Mouse (Mus musculus) forebrain, embryonic 11.5 days (tissue): ENCODE measurements around the gene Fam53b. TPM values are rescaled to one million over a fixed set of nuclear protein-coding genes. Genes with fewer than 3 reads are reported as not detected.

Experiments used
- ATAC-seq: fragments of 200-750 bp; cut with Nextera tagmentation; replicated peaks from 2 replicates; pipeline ENCODE4 v1.8.0; 2017; ENCODE audit warnings: moderate TSS enrichment; ENCODE audit not compliant: low FRiP score
- DNase-seq: peaks from one replicate; pipeline ENCODE4 v3.0.0-alpha.2; 2017; ENCODE audit warnings: low spot score
- H3K27ac ChIP-seq: fragments of 300-500 bp; sonication (generic); 2 replicates; pipeline ENCODE4 v1.5.1; 2014; ENCODE audit warnings: low read depth, low read length
- H3K27me3 ChIP-seq: fragments of 300-500 bp; sonication (generic); 2 replicates; pipeline ENCODE4 v1.6.1; 2014; ENCODE audit warnings: mild to moderate bottlenecking, low read length, mixed read lengths; ENCODE audit not compliant: control insufficient read depth, insufficient read depth
- H3K36me3 ChIP-seq: fragments of 300-500 bp; sonication (generic); 2 replicates; pipeline ENCODE4 v1.6.1; 2014; ENCODE audit warnings: mild to moderate bottlenecking, low read length, moderate library complexity, mixed read lengths; ENCODE audit not compliant: control insufficient read depth, insufficient read depth
- H3K4me1 ChIP-seq: fragments of 300-500 bp; sonication (generic); replicated peaks from 2 replicates; pipeline ENCODE4 v1.6.1; 2014; ENCODE audit warnings: low read length, mixed read lengths; ENCODE audit not compliant: control insufficient read depth, insufficient read depth
- H3K4me2 ChIP-seq: fragments of 300-500 bp; sonication (generic); 2 replicates; pipeline ENCODE4 v1.6.1; 2014; ENCODE audit warnings: low read depth, mild to moderate bottlenecking, low read length, moderate library complexity, mixed read lengths; ENCODE audit not compliant: severe bottlenecking
- H3K4me3 ChIP-seq: fragments of 300-500 bp; sonication (generic); 2 replicates; pipeline ENCODE4 v1.5.1; 2014; ENCODE audit warnings: low read depth, low read length
- H3K9ac ChIP-seq: fragments of 300-500 bp; sonication (generic); 2 replicates; pipeline ENCODE4 v1.6.1; 2014; ENCODE audit warnings: low read length
- H3K9me3 ChIP-seq: fragments of 300-500 bp; sonication (generic); 2 replicates; pipeline ENCODE4 v1.6.1; 2016; ENCODE audit warnings: low read length, mixed read lengths; ENCODE audit not compliant: control insufficient read depth
- WGBS: fragments of 180-500 bp; shearing (Covaris S2); extraction: QIAGEN DNeasy Blood & Tissue Kit; methylation state at CpG from one replicate; pipeline ENCODE4 v1.1.7; 2014; 5-methylcytosine and 5-hydroxymethylcytosine counted together
- polyA plus RNA-seq: library from polyadenylated mRNA; unstranded; fragments of >200 nt; fragmentation: Nextera tagmentation; extraction: Ambion mirVana; gene quantifications from 2 replicates; pipeline ENCODE4 v1.2.1, GENCODE M21; 2014

The Fam53b gene
- polyA plus RNA-seq, 1 experiment from 2014 or later, result 44.3 TPM

DNA sequence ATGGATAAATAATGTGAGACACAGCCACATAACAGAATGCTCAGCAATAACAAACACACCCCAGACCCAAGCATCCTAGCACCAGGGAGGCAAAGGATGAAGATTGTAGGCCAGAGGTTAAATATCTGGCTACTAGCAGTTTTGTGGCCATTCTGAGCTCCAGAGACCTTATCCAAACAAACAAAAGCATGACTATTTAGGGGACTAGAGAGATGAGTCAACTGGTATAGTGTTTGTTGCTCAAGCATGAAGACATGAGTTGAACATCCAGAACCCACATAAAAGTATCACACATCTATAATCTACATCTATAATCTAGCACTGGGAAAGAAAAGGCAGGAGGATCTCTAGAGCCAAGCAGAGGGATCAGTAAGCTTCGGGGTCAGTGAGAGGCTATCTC, 28.8 kb upstream of the Fam53b start:
- DNase-seq (no peak), ATAC-seq (no peak)
- H3K4me3 ChIP-seq, result no peak overlapping the region
- H3K4me1 ChIP-seq, result no peaks in the 10 kb centered on the region
- WGBS, result 100% methylated on average over 1 of the region's 1 CpGs
- H3K9ac ChIP-seq, result no peak overlapping the region
- H3K27ac ChIP-seq, result no peak overlapping the region
- H3K9me3 ChIP-seq, result no peaks in the 10 kb centered on the region
- no peak overlapping the region for H3K4me2 ChIP-seq
- H3K36me3 ChIP-seq, result no peaks in the 10 kb centered on the region
- no peaks in the 10 kb centered on the region for H3K27me3 ChIP-seq

DNA sequence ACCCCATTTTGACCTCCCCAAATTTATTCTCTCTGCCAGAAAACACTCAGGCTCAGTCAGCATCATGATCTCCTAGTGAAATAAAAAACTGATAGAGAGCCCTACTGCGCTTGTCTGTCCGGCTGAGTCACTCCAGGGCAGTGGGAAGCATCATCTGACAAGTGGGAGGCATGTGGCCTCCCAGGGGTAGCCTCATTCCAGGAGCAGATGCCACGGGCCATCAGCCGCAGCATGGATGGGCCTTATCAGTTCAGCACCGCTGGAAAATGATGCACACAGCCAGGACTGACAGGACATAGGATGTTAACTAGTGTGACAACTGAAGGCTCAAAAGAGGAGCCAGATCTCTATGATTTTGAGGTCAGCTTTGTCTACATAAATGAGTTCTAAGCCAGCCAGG, 27.6 kb upstream of the Fam53b start:
- no peak overlapping the region for H3K9ac ChIP-seq
- no peak overlapping the region for H3K4me2 ChIP-seq
- no peaks in the 10 kb centered on the region for H3K36me3 ChIP-seq
- no peaks in the 10 kb centered on the region for H3K4me1 ChIP-seq
- ATAC-seq (no peak), DNase-seq (no peak)
- no peak overlapping the region for H3K27ac ChIP-seq
- H3K9me3 ChIP-seq, result no peaks in the 10 kb centered on the region
- WGBS, result 83% methylated on average over 5 of the region's 5 CpGs
- H3K27me3 ChIP-seq, result no peaks in the 10 kb centered on the region
- H3K4me3 ChIP-seq, result no peak overlapping the region

DNA sequence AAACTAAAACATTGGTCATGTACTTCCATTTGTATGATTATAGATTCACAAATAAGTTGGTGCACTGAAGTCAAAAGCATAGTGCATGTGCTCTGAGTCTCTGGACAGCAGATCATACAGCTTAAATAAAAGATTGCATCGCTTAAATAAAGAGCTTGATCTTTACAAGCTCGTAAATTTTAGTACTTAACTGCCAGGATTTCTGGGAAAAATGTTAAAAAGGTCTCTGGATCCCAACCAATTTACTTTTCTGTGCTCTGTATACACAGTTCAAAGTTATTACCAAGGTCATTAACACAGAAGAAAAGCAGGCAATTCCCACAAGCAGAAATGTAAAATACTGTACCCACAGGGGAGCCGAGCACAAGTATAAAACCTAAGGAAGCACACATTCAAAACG, 17.3 kb upstream of the Fam53b start:
- Histone ChIP-seq H3K4me3 (no peak overlapping the region), H3K9me3 (no peaks in the 10 kb centered on the region), H3K36me3 (peaks cover 3% of the 10 kb centered on the region; the same call in 1 of the 2 replicates), H3K27me3 (no peaks in the 10 kb centered on the region), H3K4me1 (no peaks in the 10 kb centered on the region), H3K9ac (no peak overlapping the region), H3K4me2 (no peak overlapping the region), H3K27ac (no peak overlapping the region)
- ATAC-seq (no peak), DNase-seq (no peak)
- WGBS, result 70% methylated on average over 4 of the region's 4 CpGs

DNA sequence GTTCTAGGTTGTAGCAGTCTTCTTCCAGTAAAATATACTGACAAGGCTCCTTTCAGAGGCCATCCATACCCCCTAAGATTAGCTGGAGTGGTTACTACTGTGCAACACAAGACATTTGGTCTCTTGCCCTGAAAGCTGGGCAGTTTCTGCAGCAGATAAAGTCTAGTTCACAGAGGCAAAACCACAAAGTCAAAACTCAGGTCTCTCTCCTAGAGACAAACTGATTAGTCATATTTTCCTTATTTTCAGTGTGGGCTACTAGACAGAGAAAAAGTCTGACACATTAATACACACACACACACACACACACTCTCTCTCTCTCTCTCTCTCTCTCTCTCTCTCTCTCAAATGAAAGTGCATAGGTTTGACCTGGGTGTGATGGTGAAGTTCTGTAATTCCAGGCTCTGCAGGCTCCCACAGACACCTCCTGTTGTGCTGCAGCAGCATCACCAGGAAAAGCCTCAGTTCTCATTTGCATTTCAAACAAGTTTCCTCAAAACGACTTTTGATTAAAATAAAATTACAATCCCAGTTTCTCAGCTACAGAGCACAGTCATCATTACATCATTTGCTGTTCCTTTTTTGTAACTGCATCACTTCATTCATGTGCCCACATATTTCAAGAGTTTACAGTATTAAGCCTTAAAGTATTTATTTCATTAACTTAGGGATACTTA, 10.8 kb upstream of the Fam53b start:
- no peak for ATAC-seq
- 0 out of 2 replicates have a peak, but pooled peaks cover 4% of the 10 kb centered on the region for H3K4me1 ChIP-seq
- H3K36me3 ChIP-seq, result no peaks in the 10 kb centered on the region
- peak overlapping the region; percentile 58; the same call in 1 of the 2 replicates for H3K27ac ChIP-seq
- no peaks in the 10 kb centered on the region for H3K27me3 ChIP-seq
- no peaks in the 10 kb centered on the region for H3K9me3 ChIP-seq
- no peak overlapping the region for H3K9ac ChIP-seq
- H3K4me3 ChIP-seq, result no peak overlapping the region
- 22% methylated on average over 1 of the region's 1 CpGs for WGBS
- no peak for DNase-seq
- H3K4me2 ChIP-seq, result no peak overlapping the region

DNA sequence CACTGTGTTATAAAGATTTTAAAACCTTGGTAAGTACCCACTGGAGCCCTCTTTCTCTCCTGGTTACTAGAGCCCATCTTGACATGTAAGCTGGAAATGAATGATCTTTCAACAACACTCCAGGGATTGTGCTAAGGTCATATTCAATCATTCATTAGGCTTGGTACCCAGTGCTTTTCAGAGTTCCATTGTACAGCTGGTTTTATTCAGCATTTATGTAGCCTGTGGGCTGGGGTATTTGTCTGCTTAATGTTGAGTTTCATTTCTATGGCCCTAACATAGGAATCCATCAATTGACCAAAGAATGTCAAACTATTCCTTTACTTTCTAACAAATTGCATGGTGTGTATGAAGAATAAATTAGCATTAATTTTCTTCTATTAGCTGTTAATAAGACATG, 10.1 kb upstream of the Fam53b start:
- Histone ChIP-seq H3K4me1 (0 out of 2 replicates have a peak, but pooled peaks cover 4% of the 10 kb centered on the region), H3K9me3 (no peaks in the 10 kb centered on the region), H3K27ac (no peak overlapping the region; the same call in 1 of the 2 replicates), H3K4me2 (no peak overlapping the region), H3K27me3 (no peaks in the 10 kb centered on the region), H3K36me3 (no peaks in the 10 kb centered on the region), H3K4me3 (no peak overlapping the region), H3K9ac (no peak overlapping the region)
- no peak for DNase-seq
- peak; percentile 36 for ATAC-seq

DNA sequence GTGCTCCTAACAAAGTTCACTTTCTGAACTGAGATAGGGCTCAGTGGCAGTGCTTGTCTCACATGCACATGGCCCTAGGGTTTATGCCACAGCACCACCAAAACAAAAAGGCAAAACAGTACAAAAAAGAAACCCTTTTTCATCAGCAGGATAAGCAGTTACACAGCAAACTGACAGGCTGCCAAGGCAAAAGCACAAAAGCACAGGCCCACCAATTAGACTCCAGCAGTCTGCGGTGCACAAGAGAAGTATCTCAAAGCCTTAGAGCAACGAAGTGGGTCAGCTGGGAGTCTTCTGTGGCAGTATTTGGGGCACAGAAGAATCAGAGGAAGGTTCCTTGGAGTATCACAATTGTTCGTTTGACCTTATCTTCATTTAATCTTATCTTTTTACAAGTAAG, 7.0 kb upstream of the Fam53b start:
- Histone ChIP-seq H3K4me3 (no peak overlapping the region), H3K9ac (no peak overlapping the region), H3K9me3 (no peaks in the 10 kb centered on the region), H3K27me3 (no peaks in the 10 kb centered on the region), H3K4me1 (peaks cover 10% of the 10 kb centered on the region), H3K27ac (no peak overlapping the region), H3K36me3 (no peaks in the 10 kb centered on the region), H3K4me2 (no peak overlapping the region)
- ATAC-seq, result no peak
- 55% methylated on average over 3 of the region's 3 CpGs for WGBS
- no peak for DNase-seq

DNA sequence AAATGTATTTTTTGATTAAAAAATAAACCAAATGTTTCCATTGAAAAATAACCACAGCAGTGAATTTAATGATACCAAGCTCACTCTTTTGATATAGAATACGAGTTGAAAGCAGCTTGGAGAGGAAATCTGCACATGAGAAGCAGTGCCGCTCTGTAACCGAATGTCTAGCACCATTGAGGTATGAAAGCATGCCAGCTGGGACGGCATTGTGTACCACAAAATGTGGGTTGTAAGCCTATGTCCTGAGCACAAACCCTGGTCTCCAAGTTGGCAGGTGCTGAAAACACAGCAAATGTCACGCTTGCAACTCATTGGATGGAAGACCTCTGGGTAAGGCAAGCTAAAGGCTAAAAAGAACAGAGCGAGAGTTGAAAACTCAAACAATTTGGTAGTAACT, 3.4 kb upstream of the Fam53b start:
- ATAC-seq (no peak), DNase-seq (no peak)
- Histone ChIP-seq H3K4me1 (peaks cover 14% of the 10 kb centered on the region), H3K4me2 (no peak overlapping the region), H3K9ac (no peak overlapping the region), H3K27me3 (no peaks in the 10 kb centered on the region), H3K4me3 (no peak overlapping the region), H3K36me3 (no peaks in the 10 kb centered on the region), H3K9me3 (no peaks in the 10 kb centered on the region), H3K27ac (no peak overlapping the region)
- WGBS, result 78% methylated on average over 6 of the region's 6 CpGs

DNA sequence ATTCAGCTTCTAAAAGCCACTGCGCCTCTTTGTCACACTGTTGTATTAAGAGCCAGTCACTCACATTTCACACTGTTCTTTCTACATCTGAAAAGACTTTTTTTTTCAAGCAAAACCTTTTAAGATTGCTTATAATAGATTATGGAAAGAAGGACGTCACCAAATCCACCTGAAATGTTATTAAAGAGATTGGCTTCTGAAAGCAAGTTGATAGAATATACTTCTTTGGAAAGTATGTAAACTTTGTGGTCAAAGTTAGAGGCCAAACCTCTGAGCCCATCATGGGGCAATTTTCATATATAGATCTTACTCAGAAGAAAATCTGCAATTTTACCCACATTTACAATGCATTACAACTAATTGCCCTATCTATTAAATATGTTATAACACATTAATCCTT, 2.8 kb upstream of the Fam53b start:
- WGBS, result 52% methylated on average over 2 of the region's 2 CpGs
- peaks cover 14% of the 10 kb centered on the region for H3K4me1 ChIP-seq
- H3K9ac ChIP-seq, result no peak overlapping the region
- H3K4me2 ChIP-seq, result no peak overlapping the region
- ATAC-seq, result no peak
- H3K36me3 ChIP-seq, result no peaks in the 10 kb centered on the region
- DNase-seq, result no peak
- no peak overlapping the region for H3K4me3 ChIP-seq
- H3K27me3 ChIP-seq, result no peaks in the 10 kb centered on the region
- H3K9me3 ChIP-seq, result no peaks in the 10 kb centered on the region
- no peak overlapping the region for H3K27ac ChIP-seq

DNA sequence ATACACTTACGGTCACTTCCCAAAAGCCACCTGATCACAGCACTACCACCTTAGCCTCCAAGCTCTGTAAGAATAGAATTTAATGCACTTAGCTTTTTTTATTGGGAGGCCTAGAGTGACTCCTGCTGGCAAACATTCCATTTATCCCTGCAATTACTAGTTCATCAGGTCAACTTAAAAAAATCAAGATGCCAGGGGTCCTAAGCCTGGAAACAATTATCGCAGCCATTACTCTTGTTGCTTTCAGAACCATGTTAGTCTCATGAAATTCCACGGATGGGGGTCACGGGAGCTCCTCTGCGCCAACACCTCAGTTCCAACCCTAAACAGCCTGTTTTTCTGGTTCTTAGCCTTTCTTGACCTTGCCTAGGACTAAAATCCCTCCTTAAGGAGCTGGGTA, 1.4 kb upstream of the Fam53b start:
- DNase-seq (no peak), ATAC-seq (no peak)
- H3K27me3 ChIP-seq, result no peaks in the 10 kb centered on the region
- H3K4me1 ChIP-seq, result peaks cover 20% of the 10 kb centered on the region
- no peak overlapping the region for H3K4me3 ChIP-seq
- 66% methylated on average over 5 of the region's 5 CpGs for WGBS
- H3K4me2 ChIP-seq, result no peak overlapping the region
- no peaks in the 10 kb centered on the region for H3K36me3 ChIP-seq
- H3K9ac ChIP-seq, result no peak overlapping the region
- no peaks in the 10 kb centered on the region for H3K9me3 ChIP-seq
- H3K27ac ChIP-seq, result no peak overlapping the region
